Mouse (Mus musculus): ENCODE measurements around the gene Fgd4.

Gene Fgd4

GRCm38 (mm10) chr16:16600461-16600860, at the start of gene Fgd4:
Gene Fgd4 (minus strand): TSS chr16:16600549.
- 62% methylated on average over 5 of the region's 5 CpGs for WGBS

GRCm38 (mm10) chr16:16645148-16645547, 44.8 kb upstream of the Fgd4 start:
- 80% methylated on average over 1 of the region's 1 CpGs for WGBS

GRCm38 (mm10) chr16:16599586-16600401, 555 bp downstream of the Fgd4 start:
- WGBS, result 1% methylated on average over 77 of the region's 77 CpGs

GRCm38 (mm10) chr16:16584409-16585032, 15.8 kb downstream of the Fgd4 start:
- 65% methylated on average over 4 of the region's 4 CpGs for WGBS

GRCm38 (mm10) chr16:16573167-16573566, 27.2 kb downstream of the Fgd4 start:
- 81% methylated on average over 1 of the region's 1 CpGs for WGBS

GRCm38 (mm10) chr16:16571356-16571755, 29.0 kb downstream of the Fgd4 start:
- WGBS, result 85% methylated on average over 3 of the region's 3 CpGs

GRCm38 (mm10) chr16:16566786-16567185, 33.6 kb downstream of the Fgd4 start:
- WGBS, result 56% methylated on average over 1 of the region's 1 CpGs

- WGBS, result 57% methylated on average over 5 of the region's 5 CpGs
Observed at GRCm38 (mm10) chr16:16566215-16566614, 34.1 kb downstream of the Fgd4 start.

GRCm38 (mm10) chr16:16559878-16560531, 40.3 kb downstream of the Fgd4 start:
- 8% methylated on average over 9 of the region's 9 CpGs for WGBS

- 22% methylated on average over 3 of the region's 3 CpGs for WGBS
Observed at GRCm38 (mm10) chr16:16559016-16559877, 41.1 kb downstream of the Fgd4 start.

GRCm38 (mm10) chr16:16557738-16558137, 42.6 kb downstream of the Fgd4 start:
- WGBS, result 47% methylated on average over 4 of the region's 4 CpGs

GRCm38 (mm10) chr16:16554098-16554497, 46.3 kb downstream of the Fgd4 start:
- 51% methylated on average over 2 of the region's 2 CpGs for WGBS

GRCm38 (mm10) chr16:16552197-16552596, 48.2 kb downstream of the Fgd4 start:
- WGBS, result 94% methylated on average over 2 of the region's 2 CpGs

GRCm38 (mm10) chr16:16549105-16549504, 51.2 kb downstream of the Fgd4 start:
- WGBS, result 70% methylated on average over 2 of the region's 2 CpGs

- WGBS, result 60% methylated on average over 1 of the region's 1 CpGs
Observed at GRCm38 (mm10) chr16:16546657-16547056, 53.7 kb downstream of the Fgd4 start.

- WGBS, result 58% methylated on average over 3 of the region's 3 CpGs
Observed at GRCm38 (mm10) chr16:16542956-16543441, 57.4 kb downstream of the Fgd4 start.

- 62% methylated on average over 2 of the region's 2 CpGs for WGBS
Observed at GRCm38 (mm10) chr16:16539396-16539795, 61.0 kb downstream of the Fgd4 start.

GRCm38 (mm10) chr16:16535232-16535631, 65.1 kb downstream of the Fgd4 start:
- WGBS, result 67% methylated on average over 2 of the region's 2 CpGs

GRCm38 (mm10) chr16:16528014-16528413, 72.3 kb downstream of the Fgd4 start:
- WGBS, result 46% methylated on average over 3 of the region's 3 CpGs

GRCm38 (mm10) chr16:16527267-16527666, 73.1 kb downstream of the Fgd4 start:
- 39% methylated on average over 8 of the region's 8 CpGs for WGBS

- WGBS, result 33% methylated on average over 6 of the region's 6 CpGs
Observed at GRCm38 (mm10) chr16:16526741-16527105, 73.6 kb downstream of the Fgd4 start.
